Mouse (Mus musculus): Measurements from ENCODE around the gene Tpmt. TPM values are rescaled to one million over a fixed set of nuclear protein-coding genes. Genes with fewer than 3 reads are reported as not detected.

Tpmt gene
- total RNA-seq, 2 experiments from 2014 or later: 4.1 to 5.1 TPM

DNA sequence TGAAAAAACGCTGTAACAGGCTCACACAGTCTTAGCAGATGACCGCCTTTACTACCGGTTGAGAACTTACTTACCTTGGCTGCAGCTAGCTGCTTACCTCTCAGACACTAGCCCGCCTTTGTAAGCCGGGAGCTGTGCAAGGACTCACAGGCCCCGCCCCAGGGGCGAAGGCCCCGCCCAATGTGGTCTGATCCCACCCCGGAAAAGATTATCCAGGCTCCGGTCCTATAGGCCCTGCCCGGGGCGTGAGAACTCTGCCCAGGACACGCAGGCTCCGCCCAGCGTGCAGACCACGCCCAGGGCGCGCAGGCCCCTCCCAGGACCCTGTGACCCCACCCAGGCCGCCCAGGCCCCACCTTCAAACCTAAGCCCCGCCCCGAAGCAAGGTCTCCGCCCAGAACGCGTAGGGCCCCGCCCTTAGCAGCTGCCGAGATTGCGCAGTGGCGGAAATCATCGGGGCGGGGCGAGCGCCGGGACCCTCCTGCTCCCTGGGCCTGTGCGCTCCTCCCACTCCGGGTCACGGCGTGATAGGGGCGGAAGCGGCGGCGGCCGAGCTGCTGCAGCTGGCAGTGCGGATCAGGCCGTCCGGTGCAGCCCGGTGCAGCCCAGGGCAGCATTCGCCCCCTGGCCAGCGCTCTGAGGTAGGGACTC is 1.4 kb downstream of the Tpmt start, which contains the start of gene Kdm1b:
TSS of gene Kdm1b (plus strand) at position 470 of the 651 bp plus-strand sequence.
- peak; percentile 97 for DNase-seq

DNA sequence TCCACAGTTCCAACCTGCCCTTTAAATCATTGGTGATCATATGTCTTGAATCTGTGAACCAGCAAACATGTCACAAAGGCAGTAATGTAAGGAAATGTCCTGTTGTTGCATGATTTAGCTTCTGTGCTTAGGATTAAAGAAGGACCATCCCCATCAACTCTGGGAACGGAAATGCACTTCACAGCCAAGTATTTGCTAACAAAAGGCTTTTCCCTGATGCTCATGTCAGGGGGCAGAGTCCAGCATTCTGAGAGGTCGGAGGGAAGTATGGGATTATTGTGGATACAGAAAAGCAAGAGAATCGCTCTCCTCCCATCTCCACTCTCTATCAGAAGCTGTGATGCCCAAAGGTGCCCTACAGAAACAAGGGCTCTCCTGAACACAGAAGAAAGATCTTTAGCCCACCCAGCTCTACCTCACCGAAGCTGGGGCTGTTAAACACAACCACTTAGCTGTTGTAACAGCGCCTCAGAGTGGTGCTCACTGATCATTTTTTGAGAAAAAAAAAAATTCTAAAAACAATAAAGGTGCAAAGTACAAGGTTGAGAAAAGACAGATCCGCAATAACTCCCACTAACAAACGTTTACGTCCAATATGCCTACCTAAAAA is 2.4 kb downstream of the Tpmt start:
- DNase-seq: no peak

DNA sequence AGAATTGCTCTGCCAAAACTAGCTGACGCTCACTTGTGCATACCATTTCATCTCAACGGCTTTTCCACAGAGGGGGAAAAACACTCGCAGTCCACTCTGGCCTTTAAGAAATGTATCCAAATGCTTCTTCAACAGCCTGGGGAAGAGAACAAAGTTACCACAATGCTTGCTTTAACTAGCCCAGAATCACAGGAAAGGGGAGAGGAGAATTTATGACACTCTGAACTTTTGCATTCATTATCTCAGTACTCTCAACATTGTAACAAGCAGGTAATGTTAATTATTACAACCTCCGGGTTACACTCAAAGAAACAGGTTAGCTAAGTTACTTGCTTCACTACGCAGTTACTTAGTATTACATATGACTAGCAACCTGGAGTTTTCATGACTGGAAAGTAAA is 4.5 kb downstream of the Tpmt start:
- no peak for DNase-seq

DNA sequence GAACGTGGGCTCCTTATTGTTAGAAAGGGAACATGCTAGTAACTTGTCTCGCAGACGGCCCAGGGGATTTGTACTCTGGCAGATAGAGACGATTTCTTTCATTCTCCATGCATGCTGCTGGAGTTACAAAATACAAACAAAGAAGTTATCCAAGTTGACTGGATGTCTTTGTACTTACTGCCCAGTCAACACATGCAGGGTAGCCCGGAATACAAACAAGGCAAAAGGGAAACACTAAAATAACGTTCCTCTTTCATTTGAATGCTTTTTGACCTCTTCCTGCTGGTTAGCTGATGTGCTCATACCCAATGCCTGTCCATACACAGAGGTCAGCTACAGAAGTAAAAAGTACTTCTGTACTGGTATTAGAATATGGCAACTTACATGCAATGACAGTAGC is 6.6 kb downstream of the Tpmt start:
- DNase-seq: no peak

DNA sequence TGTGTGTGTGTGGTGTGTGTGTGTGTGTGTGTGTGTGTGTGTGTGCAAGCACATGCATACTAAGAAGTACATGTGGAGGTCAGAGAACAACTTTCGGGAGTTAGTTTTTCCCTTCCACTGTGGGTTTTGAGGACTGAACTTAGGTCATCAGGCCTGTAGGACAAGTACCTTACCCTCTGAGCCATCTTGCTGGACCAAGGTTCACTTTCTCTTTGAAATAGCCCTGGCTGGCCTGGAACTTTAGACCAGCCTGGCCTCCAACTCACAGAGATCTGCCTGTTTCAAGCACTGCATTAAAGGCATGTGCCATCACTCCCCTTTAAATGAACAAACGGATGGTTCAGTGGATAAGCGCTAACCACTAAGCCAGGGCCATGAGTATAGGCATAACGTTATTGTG is 10.9 kb downstream of the Tpmt start:
- DNase-seq: no peak

DNA sequence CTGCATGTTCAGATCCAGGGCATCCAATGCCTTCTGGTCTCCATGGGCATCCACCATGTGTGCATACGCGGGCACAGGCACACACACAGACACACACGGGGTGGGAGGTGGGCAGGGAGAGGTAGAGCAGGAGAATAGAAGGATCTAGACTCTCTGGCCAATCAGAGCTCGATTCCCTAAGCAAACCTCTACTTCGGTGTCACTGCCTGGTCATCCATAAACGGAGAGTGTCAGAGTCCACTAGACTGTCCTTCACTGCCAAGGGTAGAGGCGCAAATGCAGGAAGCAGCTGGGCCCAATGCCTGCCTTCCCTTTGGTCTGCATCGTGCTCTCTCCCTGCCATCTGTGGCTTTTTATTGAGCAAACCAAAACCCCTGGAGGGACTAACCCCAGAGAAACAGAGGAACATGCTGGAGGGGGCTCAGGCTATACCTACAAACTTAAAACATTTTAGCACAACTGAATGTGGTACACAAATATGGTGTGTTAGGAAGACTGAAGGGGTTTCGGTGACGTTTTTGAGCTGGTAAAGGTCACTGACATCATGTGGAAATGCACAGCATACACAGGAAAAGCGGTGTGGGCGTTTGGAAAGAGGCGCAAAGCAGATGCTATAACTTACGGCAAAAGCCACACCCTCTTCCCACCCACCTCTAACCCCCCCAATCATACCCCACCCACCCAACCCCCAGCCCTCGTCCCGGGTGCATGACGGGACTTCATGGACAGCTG is 14.0 kb downstream of the Tpmt start:
- no peak for DNase-seq

DNA sequence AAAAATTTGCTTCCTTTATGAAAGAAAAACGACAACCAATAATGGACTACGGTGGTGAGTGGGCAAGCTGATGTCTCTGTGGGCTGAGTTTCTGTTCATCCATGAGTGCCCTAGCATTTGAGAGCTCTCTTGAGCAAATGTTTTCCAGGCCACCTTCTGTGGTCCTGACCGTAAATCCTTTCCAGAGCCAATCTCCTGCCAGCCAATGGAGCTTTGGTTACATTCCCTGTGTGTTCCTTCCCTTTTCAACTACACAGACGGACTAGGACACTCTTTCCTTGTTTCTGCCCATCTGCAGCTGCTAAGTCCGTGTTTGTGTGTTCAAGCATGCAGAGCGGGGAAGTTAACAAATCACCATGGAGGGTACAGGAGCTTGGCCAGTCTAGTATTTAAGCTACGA is 23.7 kb downstream of the Tpmt start:
- DNase-seq: no peak

DNA sequence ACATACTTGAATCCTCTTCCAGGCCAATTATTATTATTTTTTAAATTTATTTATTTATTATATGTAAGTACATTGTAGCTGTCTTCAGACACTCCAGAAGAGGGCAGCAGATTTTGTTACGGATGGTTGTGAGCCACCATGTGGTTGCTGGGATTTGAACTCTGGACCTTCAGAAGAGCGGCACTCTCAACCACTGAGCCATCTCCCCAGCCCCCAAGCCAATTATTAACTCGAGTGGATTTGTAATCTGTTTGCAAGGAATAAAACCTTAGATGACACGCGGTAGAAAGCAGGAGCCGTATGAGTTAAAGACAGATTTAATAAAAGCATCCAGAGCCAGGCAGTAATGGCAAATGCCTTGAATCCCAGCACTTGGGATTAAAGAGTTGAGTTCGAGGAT is 24.8 kb downstream of the Tpmt start:
- DNase-seq: no peak

DNA sequence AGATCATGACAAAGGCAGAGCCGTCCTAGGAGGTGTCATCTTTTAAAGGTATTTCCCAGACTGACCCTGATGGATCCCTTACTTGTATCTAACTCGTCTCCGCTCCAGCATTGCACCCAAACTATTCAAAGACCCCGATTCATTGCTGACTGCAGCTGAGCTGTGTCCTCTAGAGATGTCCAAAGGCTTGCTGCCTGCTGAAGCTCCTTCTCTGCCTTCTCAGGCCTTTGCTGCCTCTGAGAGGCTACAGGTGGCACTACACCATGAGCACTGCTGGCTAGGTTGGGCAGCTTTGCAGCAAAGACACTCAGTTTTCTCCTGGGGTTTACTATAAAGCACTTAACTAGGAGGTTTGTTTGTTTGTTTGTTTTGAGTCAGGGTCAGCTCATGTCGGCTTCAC is 27.3 kb downstream of the Tpmt start:
- DNase-seq: no peak

DNA sequence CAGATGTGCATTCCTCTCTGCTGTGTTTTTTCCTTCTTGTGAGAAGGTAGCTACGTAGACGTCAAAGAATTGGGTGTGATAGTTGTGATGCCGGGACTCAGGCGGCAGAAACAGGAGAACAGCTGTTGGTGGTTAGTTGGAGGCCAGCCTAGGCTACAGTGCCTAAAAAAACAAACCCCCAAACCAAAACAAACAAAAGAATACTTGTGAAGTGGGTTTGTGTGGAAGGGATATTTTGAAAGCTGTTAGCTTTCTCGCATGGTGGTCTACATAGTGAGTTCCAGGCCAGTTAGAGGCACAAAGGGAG is 29.4 kb downstream of the Tpmt start:
- no peak for DNase-seq

DNA sequence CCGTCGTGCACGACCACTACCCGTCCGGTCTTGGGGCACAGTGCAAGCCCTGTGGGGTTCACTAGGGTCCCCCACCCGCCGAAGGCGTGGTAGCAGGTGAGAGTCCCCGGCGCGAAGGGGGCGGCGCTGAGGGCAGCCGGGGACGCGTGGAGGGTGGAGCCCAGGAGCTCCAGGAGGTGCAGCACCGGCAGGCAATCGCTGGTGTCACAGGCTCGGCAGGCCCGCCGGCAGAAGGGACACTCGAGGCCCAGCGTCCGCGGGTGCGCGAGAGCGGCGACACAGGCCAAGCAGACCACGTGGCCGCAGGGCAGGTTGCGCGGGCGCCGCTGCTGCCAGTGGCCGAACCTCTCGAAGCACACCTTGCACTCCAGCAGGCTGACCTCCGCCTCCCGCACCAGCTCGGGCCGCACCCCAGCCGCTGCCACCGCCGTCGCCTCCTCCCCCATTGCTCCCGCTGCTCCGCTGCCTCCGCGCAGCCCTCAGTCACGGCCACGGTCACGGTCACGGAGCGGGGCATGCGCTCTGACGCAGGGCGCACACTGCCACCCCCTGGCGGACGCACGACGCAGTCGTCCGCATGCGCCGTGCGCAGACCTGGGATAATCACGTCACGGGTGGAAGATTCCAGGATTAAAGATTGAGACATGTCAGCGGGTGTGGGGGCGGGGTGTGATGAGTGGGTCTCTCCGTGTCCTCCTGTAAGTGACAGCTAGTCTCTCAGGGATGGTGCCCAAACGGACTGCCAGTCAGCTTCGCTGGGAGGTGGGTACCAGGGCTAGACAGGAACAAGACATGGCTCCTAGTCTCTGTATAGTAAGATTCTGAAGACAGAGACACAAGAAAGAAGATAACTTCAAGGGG is 30.0 kb downstream of the Tpmt start, which contains the start of gene Nhlrc1:
TSS of gene Nhlrc1 (minus strand) at position 517 of the 861 bp plus-strand sequence.
- DNase-seq: peak; percentile 74

DNA sequence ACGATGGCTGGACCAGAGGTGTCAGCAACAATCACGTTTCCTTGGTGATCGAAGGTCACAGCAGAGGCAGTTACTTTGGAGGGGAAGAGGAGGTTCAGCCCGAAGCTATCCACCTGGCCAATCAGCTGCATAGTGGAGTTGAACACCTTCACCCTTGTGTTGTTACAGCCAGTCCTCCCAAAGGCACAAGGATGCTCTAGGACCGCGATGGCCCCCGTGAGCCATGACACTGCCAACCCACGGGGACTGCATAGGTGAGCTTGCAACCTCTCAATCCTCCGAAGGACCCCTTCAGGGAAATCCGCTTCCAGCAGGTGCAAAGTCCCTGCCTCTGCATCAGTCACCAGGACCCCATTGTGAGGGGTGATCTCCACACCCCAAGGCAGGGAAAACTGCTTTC is 30.8 kb downstream of the Tpmt start:
- no peak for DNase-seq

DNA sequence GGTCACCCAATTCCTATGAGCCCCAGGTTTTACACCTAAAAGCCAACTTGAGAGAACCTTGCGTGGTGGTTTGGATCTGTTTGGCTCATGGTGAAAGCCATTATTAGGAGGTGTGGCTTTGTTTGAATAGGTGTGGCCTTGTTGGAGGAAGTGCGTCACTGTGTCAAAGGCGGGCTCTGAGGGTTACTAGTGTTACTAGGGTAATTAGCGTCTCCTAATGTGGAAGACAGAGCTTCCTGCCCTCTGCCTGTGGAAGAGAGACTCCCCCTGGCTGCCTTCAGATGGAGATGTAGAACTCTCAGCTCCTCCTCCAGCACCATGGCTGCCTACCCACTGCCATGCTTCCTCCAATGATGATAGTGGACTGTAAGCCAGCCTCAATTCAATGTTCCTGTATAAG is 42.9 kb downstream of the Tpmt start:
- DNase-seq: no peak

DNA sequence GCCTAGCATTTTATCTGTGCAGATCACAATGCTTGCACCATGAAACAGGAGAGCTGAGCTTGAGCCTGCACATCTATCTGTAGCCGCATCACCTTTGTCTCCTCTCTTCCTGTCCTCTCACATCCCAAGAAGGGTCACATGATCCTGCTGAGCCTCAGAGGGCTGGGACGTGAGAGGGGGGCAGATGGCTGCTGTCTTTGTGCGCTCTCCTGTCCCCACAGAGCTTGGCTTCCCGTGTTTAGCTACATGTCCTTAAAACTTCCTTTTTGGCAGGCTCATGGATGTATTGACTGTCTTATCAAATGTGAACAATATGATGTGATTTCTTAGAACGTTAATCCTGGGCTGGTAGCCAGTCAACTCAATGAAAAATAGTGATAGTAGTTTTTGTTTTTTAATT is 45.0 kb downstream of the Tpmt start:
- no peak for DNase-seq

DNA sequence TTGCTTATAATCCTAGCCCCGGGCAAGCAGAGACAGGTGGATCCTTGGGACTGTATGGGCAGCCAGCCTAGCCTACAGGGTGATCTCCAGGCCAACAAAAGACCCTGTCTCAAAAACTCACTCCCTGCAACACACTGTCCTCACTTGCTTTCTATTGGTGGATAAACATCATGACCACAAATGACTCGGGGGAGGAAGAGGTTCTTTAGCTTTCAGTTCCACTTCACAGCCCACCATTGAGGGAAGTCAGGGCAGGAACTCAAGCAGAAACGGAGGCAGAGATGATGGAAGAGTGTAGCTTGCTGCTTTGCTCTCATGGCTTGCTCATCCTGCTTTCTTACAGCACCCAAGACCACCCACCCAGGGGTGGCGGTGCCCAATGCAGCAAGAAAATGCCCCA is 47.2 kb downstream of the Tpmt start:
- no peak for DNase-seq

DNA sequence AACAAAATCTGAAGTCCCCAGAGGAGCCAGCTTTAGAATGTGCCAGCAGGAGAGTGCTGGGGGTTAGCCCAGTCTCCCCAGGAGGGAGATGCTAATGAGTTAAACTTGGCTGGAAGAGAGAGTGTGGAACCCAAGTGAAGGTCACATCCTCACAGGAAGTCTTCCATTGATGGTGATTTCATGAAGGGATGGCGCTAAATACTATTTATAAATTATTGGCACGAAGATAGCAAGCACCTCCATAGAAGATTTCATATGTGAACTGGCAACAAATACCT is 51.3 kb downstream of the Tpmt start:
- no peak for DNase-seq

DNA sequence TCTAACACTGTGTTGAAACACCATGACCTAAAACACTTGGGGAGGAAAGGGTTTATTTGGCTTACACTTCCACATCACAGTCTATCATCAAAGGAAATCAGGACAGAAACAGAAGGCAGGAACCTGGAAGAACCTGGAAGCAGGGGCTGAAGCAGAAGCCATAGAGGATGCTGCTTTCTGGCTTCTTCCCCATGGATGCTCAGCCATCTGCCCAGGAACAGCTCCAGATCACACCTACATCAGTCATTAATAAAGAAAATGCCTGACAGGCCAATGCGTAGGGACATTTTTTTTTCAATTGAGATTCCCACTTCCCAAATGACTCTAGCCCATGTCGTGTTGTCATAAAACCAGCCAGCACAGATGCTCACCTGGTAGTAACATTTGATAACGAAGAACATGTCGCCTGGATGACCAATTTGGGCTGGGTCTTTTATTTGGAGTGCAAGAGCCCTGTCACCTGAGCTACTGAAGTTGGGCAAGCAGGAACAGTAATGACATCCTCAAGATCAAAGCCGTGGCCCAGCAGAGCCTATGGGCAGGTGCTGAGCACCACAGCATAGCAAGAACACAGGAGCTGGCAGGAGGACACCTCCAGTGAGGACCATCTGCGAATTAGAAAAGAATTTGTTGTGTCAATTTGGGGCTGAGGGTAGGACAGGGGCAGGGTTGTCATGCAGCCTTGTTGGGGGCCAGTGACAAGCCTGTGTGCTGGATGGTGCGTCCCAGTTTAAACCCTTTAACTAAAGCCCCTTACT is 51.8 kb downstream of the Tpmt start:
- no peak for DNase-seq

DNA sequence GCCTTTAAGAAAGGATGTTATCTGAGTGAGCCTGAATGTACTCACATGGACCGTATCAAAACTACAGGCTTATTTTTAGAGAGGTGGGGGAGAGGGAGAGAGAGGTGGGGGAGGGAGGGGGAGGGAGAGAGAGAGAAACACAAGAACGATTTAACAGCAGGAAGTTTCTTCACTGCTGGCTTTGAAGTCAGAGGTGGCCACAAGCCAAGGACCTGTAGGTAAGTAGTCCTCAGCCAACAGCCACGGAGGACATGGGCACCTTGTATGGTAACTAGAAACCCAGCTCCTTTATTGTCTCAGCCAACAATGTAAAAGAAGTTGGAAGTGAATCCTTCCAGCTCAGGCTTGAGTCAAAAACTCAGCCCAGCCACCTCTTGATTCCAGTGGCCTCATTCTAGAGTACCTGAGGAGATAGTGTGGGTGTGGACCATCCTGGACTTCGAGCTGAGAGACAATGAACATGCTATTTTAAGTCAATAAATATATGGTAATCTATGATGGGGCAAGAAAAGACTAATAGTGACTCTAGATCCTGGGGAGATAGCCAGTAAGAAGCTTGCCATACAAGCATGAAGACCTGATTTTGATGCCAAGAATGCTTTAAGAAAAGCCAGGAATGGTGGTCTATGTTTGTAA is 54.0 kb downstream of the Tpmt start:
- DNase-seq: no peak

DNA sequence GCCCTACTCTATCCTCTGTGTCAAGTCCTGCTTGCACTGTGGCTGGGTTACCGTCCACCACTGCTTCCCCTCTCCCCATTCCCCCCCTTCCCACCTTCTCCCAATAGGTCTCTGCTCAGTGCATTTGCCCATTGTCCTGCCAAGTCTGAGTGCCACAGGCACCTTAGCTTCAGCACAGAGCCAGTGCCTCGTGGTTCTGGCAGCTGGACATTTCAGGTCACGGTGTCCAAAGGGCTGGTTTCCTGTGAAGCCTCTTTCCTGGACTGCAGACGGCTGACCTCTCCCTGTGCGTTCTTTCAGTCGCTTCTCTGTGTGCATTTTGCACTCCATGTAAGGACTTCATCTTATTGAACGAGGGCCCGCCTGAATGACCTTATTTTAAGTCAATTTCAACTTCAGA is 56.6 kb downstream of the Tpmt start:
- DNase-seq: peak; percentile 8

DNA sequence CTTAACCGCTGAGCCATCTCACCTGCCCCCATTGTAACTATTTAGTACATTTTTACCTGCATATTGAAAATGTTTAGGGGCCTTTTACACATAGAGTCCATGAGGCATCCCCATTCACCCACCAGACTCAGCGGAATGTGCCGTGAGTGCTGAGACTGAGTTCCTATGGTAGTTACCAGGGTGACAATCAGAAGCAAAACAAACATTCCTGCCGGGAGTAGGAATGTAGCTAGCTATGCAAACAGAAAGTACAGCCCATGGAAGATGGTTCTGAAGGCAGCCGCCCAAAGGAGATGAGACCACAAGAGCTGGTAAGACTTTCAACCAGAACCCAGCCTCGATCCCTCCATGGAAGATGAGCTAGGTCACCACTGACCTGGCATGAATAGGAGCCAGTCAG is 58.3 kb downstream of the Tpmt start:
- DNase-seq: no peak

DNA sequence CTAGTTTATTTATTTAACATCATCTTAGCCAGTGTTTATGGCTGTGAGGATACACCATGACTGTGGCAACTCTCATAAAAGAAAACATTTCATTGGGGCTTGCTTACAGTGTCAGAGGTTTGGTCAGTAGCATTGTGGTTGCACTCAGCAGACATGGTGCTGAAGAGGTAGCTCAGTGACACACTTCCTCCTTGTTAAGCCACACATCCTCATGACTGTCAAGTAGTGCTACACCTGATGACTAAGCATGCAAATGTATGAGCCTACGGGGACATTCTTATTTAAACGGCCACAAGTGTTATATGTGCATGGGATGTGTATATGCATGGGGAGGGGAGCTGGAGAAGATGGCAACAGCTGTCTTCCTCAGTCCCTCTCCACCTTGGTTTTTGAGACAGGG is 60.7 kb downstream of the Tpmt start:
- no peak for DNase-seq
